Mouse (Mus musculus) bone marrow, adult 2 months (tissue): ENCODE results near the gene Hephl1. TPM values are rescaled to one million over a fixed set of nuclear protein-coding genes. Genes with fewer than 3 reads are reported as not detected.

Experiments used
- H3K27ac ChIP-seq: fragments of 200-500 bp; 2 replicates; pipeline ENCODE4 v1.5.1; 2012; ENCODE audit warnings: low read depth, mild to moderate bottlenecking, control low read depth, inconsistent platforms, low read length; ENCODE audit not compliant: control insufficient read depth, poor library complexity, insufficient read depth
- H3K4me1 ChIP-seq: fragments of 200-500 bp; 2 replicates; pipeline ENCODE4 v1.6.1; 2011; ENCODE audit warnings: low read length; ENCODE audit not compliant: control insufficient read depth, insufficient read depth
- H3K4me3 ChIP-seq: fragments of 200-500 bp; replicated peaks from 2 replicates; pipeline ENCODE3; 2011; ENCODE audit warnings: mild to moderate bottlenecking, low read depth, low read length, control low read depth; ENCODE audit not compliant: control insufficient read depth
- CTCF ChIP-seq: fragments of 200-500 bp; IDR thresholded peaks from 2 replicates; pipeline ENCODE4 v1.5.1; 2011; ENCODE audit warnings: low read length, control low read depth; ENCODE audit not compliant: control insufficient read depth, insufficient read depth
- POLR2A ChIP-seq: fragments of 200-500 bp; IDR thresholded peaks from 2 replicates; pipeline ENCODE4 v1.6.1; 2011; ENCODE audit warnings: low read depth, mild to moderate bottlenecking, control low read depth, low read length, borderline replicate concordance; ENCODE audit not compliant: control insufficient read depth
- WGBS: fragments of 180-500 bp; shearing (Covaris S2); methylation state at CpG from one replicate; pipeline ENCODE4 v1.1.7; 2018; 5-methylcytosine and 5-hydroxymethylcytosine counted together
- polyA plus RNA-seq: library from polyadenylated mRNA; stranded (reverse); fragments of >200 nt; gene quantifications from 2 replicates; pipeline ENCODE4 v1.2.4, GENCODE M21; 2011; ENCODE audit warnings: low replicate concordance; ENCODE audit not compliant: missing spikeins, insufficient read depth, insufficient read length

The Hephl1 gene
- polyA plus RNA-seq, 1 experiment = not detected

DNA sequence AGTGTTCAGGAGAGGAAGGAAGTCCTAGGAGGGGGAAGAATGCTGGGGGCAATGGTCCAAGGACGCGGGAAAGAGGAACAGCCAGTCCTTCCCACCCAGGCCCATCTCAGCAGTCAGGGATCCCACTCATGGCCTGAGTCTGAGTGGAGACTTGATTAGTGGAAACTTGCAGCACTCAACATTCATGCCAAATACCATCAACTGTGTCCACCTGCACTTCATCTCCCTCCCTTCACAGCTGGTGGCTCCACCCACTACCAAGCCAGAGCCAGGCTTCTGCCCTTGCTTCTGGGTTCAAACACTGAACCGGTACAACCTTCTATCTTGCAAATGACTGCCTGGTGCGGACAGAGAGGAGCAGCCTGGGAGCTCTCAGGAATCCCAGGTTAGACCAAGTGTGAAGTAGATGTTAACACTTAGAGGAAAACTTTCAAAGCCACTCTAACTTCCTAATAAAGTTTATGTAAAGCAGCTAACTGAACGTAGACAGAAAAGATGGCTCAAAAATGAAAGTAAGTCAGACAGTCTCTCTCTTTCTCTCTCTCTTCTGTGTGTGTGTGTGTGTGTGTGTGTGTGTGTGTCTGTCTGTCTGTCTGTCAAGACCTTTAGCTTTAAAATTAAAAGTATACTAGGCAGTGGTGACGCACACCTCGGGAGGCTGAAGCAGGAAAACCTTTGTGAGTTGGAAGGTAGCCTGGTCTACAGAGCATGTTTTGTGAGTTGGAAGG lies 77.2 kb downstream of the Hephl1 start:
- H3K27ac ChIP-seq = no peak overlapping the region
- no peak for TF ChIP-seq CTCF
- no peak for TF ChIP-seq POLR2A
- H3K4me1 ChIP-seq = peaks cover 3% of the 10 kb centered on the region
- no peak overlapping the region for H3K4me3 ChIP-seq
- WGBS = 41% methylated on average over 7 of the region's 7 CpGs

- Histone ChIP-seq H3K4me3 (no peak overlapping the region), H3K4me1 (peaks cover 3% of the 10 kb centered on the region), H3K27ac (no peak overlapping the region)
- no peak for TF ChIP-seq POLR2A
- peak; percentile 50; the same call in 1 of the 2 replicates for TF ChIP-seq CTCF
- 50% methylated on average over 5 of the region's 5 CpGs for WGBS
Observed at GRCm38 (mm10) chr9:15033568-15034160, 78.2 kb downstream of the Hephl1 start.

DNA sequence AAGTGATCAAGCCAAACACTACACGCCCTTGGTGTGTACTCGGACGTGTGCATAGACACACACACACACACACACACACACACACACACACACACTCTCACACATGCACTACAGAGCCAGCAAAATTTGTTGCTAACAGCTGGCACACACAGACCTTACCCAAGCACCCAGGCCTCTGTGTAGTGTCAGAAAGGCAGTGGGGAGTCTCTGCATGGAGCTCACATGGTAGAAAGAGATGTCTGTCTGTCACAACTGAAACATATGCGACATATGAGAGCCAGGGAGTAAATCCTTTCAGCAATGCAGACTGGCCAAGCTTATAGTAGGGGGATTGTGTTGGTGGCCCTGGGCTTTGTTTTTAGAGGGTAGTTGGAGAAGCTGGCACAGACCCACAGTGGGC lies 79.1 kb downstream of the Hephl1 start:
- no peak overlapping the region for H3K4me3 ChIP-seq
- WGBS = 71% methylated on average over 4 of the region's 4 CpGs

DNA sequence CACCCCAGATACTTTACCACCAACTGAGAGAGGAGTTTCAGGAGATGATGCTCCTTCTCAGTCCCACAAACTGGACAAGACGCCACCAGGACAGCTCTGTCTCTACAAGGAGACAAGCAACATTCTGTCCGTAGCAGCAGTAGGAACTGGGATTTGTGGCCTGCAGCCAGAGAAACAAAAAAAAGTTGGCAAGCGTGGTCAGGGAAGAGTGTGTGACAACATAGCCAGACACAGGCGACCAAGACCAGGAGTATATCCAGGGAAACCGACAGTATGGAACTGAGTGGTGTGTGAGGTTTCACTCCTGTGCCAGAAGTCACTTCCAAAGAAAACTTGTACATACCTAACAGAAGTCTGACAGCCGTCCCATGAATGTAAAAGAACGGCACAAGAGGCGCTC lies 81.1 kb downstream of the Hephl1 start:
- no peak overlapping the region for H3K27ac ChIP-seq
- H3K4me1 ChIP-seq = peaks cover 3% of the 10 kb centered on the region
- TF ChIP-seq POLR2A (no peak), CTCF (no peak)
- WGBS = 74% methylated on average over 8 of the region's 8 CpGs
- no peak overlapping the region for H3K4me3 ChIP-seq

More for the DNA sequence above, 79.1 kb downstream of the Hephl1 start:
- H3K27ac ChIP-seq = no peak overlapping the region
- H3K4me1 ChIP-seq = peaks cover 3% of the 10 kb centered on the region
- TF ChIP-seq POLR2A = no peak
- TF ChIP-seq CTCF = no peak

GRCm38 (mm10) chr9:15029025-15029727 lies 82.7 kb downstream of the Hephl1 start:
- 50% methylated on average over 5 of the region's 5 CpGs for WGBS
- H3K27ac ChIP-seq = no peak overlapping the region
- H3K4me3 ChIP-seq = no peak overlapping the region
- TF ChIP-seq POLR2A (no peak), CTCF (peak; percentile 75)
- no peaks in the 10 kb centered on the region for H3K4me1 ChIP-seq

GRCm38 (mm10) chr9:15027725-15028124 lies 84.2 kb downstream of the Hephl1 start:
- no peak for TF ChIP-seq POLR2A
- TF ChIP-seq CTCF = peak; percentile 44; the same call in 1 of the 2 replicates
- 45% methylated on average over 3 of the region's 3 CpGs for WGBS
- Histone ChIP-seq H3K4me3 (no peak overlapping the region), H3K4me1 (no peaks in the 10 kb centered on the region; the same call in 1 of the 2 replicates), H3K27ac (no peak overlapping the region)

DNA sequence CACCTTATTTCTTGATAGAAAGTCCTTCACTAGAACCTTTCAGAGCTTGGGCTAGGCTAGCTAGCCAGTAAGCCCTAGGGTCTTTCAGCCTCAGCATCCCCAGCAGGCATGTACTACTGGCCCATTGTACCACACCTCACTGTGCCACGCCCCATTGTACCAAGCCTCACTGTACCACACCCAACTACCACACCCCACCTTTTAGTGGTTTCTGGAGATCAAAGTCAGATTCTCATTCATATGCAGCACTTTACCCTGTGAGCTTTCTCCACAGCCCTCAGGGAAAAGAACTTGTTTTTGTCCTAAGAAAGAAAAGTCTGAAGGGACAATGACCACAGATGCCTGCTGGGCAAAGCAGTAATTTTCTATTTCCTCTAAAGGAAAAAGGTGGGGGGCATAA lies 88.9 kb downstream of the Hephl1 start:
- WGBS = 74% methylated on average over 1 of the region's 1 CpGs
- Histone ChIP-seq H3K27ac (no peak overlapping the region), H3K4me1 (peaks cover 3% of the 10 kb centered on the region), H3K4me3 (no peak overlapping the region)
- TF ChIP-seq POLR2A = no peak
- no peak for TF ChIP-seq CTCF

DNA sequence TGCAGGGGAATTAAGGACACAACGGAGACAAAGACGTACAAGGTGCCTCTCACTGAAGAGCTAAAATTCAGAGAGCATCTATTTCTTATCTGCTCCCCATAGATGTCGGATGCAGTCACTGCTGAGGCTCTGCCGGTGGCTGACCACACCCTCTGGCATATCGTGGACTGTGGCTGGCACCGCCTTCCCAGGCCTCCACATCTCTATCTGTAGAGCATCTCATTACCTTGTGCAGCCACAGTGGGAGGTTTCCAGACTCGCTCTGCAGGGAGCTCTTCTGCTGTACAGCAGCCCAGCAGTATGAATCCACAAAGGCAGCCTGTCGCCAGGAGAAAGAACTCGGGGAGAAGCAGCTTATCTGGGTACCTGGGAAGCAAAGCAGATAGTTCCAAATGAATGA lies 90.8 kb downstream of the Hephl1 start:
- WGBS = 64% methylated on average over 9 of the region's 9 CpGs
- TF ChIP-seq POLR2A = no peak
- Histone ChIP-seq H3K27ac (no peak overlapping the region), H3K4me1 (peaks cover 7% of the 10 kb centered on the region), H3K4me3 (no peak overlapping the region)
